Mouse (Mus musculus) kidney, adult 2 months (tissue): ENCODE measurements around the gene Anxa6.

Source experiments
- CTCF ChIP-seq: fragments of 200-500 bp; conservative IDR thresholded peaks from 2 replicates; pipeline ENCODE4 v1.5.1; 2011; ENCODE audit warnings: low read depth, mild to moderate bottlenecking, control low read depth, low read length, moderate library complexity, mixed read lengths; ENCODE audit not compliant: insufficient read depth, insufficient read length
- POLR2A ChIP-seq: fragments of 200-500 bp; IDR thresholded peaks from one replicate; pipeline ENCODE4 v1.6.1; 2011; ENCODE audit warnings: low read depth, low read length, control low read depth

- TF ChIP-seq POLR2A (peak; percentile 63), CTCF (no peak)
These were observed at the start of gene Anxa6 for GRCm38 (mm10) chr11:55033040-55033660.
